In genomic region chr13:82092186-82092585, GRCm38 (mm10) we compare ENCODE assay signal across 9 mouse cellular contexts.
A peak's percentile ranks its signal among the peaks of the same experiment; 100 is the strongest.
DNase-seq lines count a peak whose midpoint lies in the region; ATAC-seq and TF ChIP-seq lines count a peak whose summit lies in the region.
"Had no signal": no experiment of that assay in that cellular context is flagged by ENCODE, and none has a peak within 500 bp of the region (broad histone marks: within the 10 kb centered on the region; RNA-seq: fewer than 3 reads in every experiment).

No protein-coding gene starts in this region.

- no peaks in the 10 kb centered on the region for H3K27me3 ChIP-seq in E14TG2a.4 (ENCODE audit: insufficient read depth, low read length)
- no peaks in the 10 kb centered on the region for H3K27me3 ChIP-seq in embryonic facial prominence, embryonic 14.5 days (replicated peaks; ENCODE audit: control insufficient read depth, insufficient read depth, low read length)
- H3K27me3 ChIP-seq: embryonic facial prominence, embryonic 12.5 days had no signal

- H3K36me3 ChIP-seq in E14TG2a.4 (ENCODE audit: insufficient read depth, low read length) = no peaks in the 10 kb centered on the region
- H3K36me3 ChIP-seq in embryonic facial prominence, embryonic 14.5 days (ENCODE audit: control insufficient read depth, insufficient read depth, low read length) = no peaks in the 10 kb centered on the region
- H3K36me3 ChIP-seq: embryonic facial prominence, embryonic 12.5 days had no signal

- DNase-seq in layer of hippocampus, adult 2 months (ENCODE audit: low spot score in 2 of 2) = peak in 1 of 2 experiments; percentile 12
- DNase-seq in layer of hippocampus, adult 9-11 months = no peak
- peak; percentile 12 for DNase-seq in MEL-GATA-1-ER (ENCODE audit: extremely low read depth, low read depth)
- peak; percentile 17 for DNase-seq in embryonic facial prominence, embryonic 14.5 days (ENCODE audit: low spot score)
- DNase-seq in ovary, postnatal 14 days (ENCODE audit: low spot score) = peak; percentile 3

- H3K4me3 ChIP-seq in layer of hippocampus, adult 2 months = no peak overlapping the region
- H3K4me3 ChIP-seq in E14TG2a.4 (replicated peaks; ENCODE audit: low read length) = no peak overlapping the region
- H3K4me3 ChIP-seq in embryonic facial prominence, embryonic 14.5 days (ENCODE audit: low read depth, low read length) = no peak overlapping the region
- H3K4me3 ChIP-seq: embryonic facial prominence, embryonic 12.5 days; myocyte had no signal

- H3K4me2 ChIP-seq in embryonic facial prominence, embryonic 14.5 days (ENCODE audit: low read depth, low read length) = no peak overlapping the region
- H3K4me2 ChIP-seq: embryonic facial prominence, embryonic 12.5 days had no signal

- no peak overlapping the region for H3K27ac ChIP-seq in layer of hippocampus, adult 2 months
- no peak overlapping the region for H3K27ac ChIP-seq in embryonic facial prominence, embryonic 14.5 days (replicated peaks; ENCODE audit: low read depth, low read length)
- H3K27ac ChIP-seq: embryonic facial prominence, embryonic 12.5 days had no signal

- no peak for ATAC-seq in embryonic facial prominence, embryonic 14.5 days (ENCODE audit: low read depth)
- ATAC-seq in activated CD4-positive, CD25-positive, alpha-beta regulatory T cell, adult 4 months = no peak

- TF ChIP-seq CTCF in layer of hippocampus, adult 2 months (conservative IDR thresholded peaks at IDR 0.05) = peak; percentile 62
- peak; percentile 36 for TF ChIP-seq CTCF in E14TG2a.4 (conservative IDR thresholded peaks at IDR 0.05; ENCODE audit: low read length)

- H3K4me1 ChIP-seq in E14TG2a.4 (replicated peaks; ENCODE audit: low read depth, low read length) = no peaks in the 10 kb centered on the region
- H3K4me1 ChIP-seq in embryonic facial prominence, embryonic 14.5 days (ENCODE audit: control insufficient read depth, insufficient read depth, low read length) = peaks cover 4% of the 10 kb centered on the region; the same call in 1 of the 2 replicates

- WGBS in embryonic facial prominence, embryonic 14.5 days = 77% methylated on average over 5 of the region's 5 CpGs

- H3K9me3 ChIP-seq in E14TG2a.4 (ENCODE audit: low read length) = peaks cover 15% of the 10 kb centered on the region; the same call in 1 of the 2 replicates
- H3K9me3 ChIP-seq in embryonic facial prominence, embryonic 14.5 days (ENCODE audit: control insufficient read depth, low read length) = no peaks in the 10 kb centered on the region
- H3K9me3 ChIP-seq: embryonic facial prominence, embryonic 12.5 days had no signal

- no peak overlapping the region for H3K9ac ChIP-seq in embryonic facial prominence, embryonic 14.5 days (ENCODE audit: low read depth, low read length)
- H3K9ac ChIP-seq: embryonic facial prominence, embryonic 12.5 days had no signal
